Mouse (Mus musculus) embryonic facial prominence, embryonic 10.5 days (tissue): ENCODE results near the gene Zbtb43. TPM values are rescaled to one million over a fixed set of nuclear protein-coding genes. Genes with fewer than 3 reads are reported as not detected.

Source experiments
- DNase-seq: peaks from one replicate; pipeline ENCODE4 v3.0.0-alpha.2; 2017; ENCODE audit warnings: low spot score
- H3K27ac ChIP-seq: fragments of 300-500 bp; sonication (generic); replicated peaks from 2 replicates; pipeline ENCODE4 v1.5.1; 2016; ENCODE audit warnings: mild to moderate bottlenecking
- H3K27me3 ChIP-seq: fragments of 300-500 bp; sonication (generic); replicated peaks from 2 replicates; pipeline ENCODE4 v1.6.1; 2016; ENCODE audit warnings: low read depth, mild to moderate bottlenecking; ENCODE audit not compliant: poor library complexity, severe bottlenecking
- H3K36me3 ChIP-seq: fragments of 300-500 bp; sonication (generic); replicated peaks from 2 replicates; pipeline ENCODE4 v1.6.1; 2016; ENCODE audit warnings: mild to moderate bottlenecking, moderate library complexity
- H3K4me1 ChIP-seq: fragments of 300-500 bp; sonication (generic); 2 replicates; pipeline ENCODE4 v1.6.1; 2016
- H3K4me3 ChIP-seq: fragments of 300-500 bp; sonication (generic); 2 replicates; pipeline ENCODE4 v1.5.1; 2016; ENCODE audit warnings: mild to moderate bottlenecking, moderate library complexity
- H3K9me3 ChIP-seq: fragments of 300-500 bp; sonication (generic); 2 replicates; pipeline ENCODE4 v1.6.1; 2016; ENCODE audit warnings: mild to moderate bottlenecking
- WGBS: fragments of 180-500 bp; shearing (Covaris S2); methylation state at CpG from one replicate; pipeline ENCODE4 v1.1.7; 2016; 5-methylcytosine and 5-hydroxymethylcytosine counted together
- polyA plus RNA-seq: library from polyadenylated mRNA; unstranded; fragments of >200 nt; fragmentation: Nextera tagmentation; extraction: Ambion mirVana; gene quantifications from 2 replicates; pipeline ENCODE4 v1.2.1, GENCODE M21; 2016

Zbtb43 gene
- polyA plus RNA-seq, 1 experiment from 2014 or later = 20.8 TPM

DNA sequence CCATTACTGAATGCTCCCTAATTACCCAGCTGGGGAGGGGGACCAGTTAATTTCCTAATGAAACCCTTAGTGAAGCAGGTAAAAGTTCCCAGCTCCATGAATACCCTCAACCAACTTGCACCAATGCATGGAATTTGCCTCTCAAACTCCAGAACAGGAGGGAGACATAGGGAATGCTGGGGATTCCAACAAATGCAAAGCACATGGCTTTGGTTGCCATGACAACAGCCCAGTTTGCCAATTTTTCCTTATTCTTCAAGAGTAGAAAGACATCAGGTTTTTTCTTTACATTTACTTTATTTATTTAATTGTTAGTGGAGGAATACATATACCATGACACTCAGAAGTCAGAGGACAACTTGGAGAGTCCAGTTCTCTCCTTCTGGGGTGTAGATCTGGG lies 7.6 kb upstream of the Zbtb43 start:
- no peaks in the 10 kb centered on the region for H3K36me3 ChIP-seq
- no peak overlapping the region for H3K27ac ChIP-seq
- no peak overlapping the region for H3K4me3 ChIP-seq
- H3K9me3 ChIP-seq = no peaks in the 10 kb centered on the region
- H3K27me3 ChIP-seq = no peaks in the 10 kb centered on the region
- H3K4me1 ChIP-seq = peaks cover 6% of the 10 kb centered on the region; the same call in 1 of the 2 replicates
- peak; percentile 40 for DNase-seq

DNA sequence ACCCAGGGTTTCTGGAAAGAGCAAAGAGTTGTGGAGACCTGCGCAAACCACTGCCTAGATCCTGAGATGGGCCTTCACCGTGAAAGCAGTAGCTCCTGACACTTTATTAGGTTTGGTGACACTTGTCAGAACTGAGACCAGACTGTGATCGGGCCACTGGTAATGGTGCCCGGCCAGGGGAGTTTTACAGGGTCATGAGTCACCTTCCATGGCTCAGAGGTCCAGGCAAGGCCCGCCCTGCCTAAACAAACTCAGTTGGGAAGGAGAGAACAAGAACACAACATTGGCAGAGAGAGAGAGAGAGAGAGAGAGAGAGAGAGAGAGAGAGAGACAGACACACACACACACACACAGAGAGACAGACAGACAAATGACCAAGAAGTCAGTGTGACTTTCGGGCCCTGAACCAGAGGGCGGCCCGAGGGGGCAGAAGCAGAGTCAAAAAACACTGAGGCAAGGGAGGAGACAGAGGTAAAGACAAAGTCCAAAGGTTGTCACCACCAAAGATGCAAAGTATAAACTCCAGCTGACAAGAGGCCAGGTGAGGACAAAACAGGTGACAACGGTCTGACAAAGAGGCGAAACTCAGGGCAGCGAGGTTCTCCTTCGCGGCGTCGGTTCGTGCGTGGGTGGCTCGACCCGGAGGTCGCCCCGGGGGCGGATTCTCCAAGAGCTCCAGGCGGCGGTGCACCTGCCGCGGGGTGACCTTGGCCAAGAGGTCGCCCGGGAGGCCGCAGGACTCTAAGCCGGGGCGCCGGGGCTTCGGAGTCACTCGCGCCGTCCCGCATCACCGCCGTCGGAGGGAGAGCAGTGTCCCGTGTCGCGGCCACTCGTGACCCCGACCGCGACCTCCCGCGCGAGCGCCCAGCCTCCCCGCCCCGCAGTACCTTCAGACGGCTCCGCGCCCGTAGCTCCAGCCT lies 553 bp downstream of the Zbtb43 start:
- no peak for DNase-seq
- peak overlapping the region; percentile 99 for H3K4me3 ChIP-seq
- H3K27me3 ChIP-seq = no peaks in the 10 kb centered on the region
- H3K36me3 ChIP-seq = peaks cover 24% of the 10 kb centered on the region
- peaks cover 23% of the 10 kb centered on the region for H3K4me1 ChIP-seq
- WGBS = 6% methylated on average over 57 of the region's 57 CpGs
- no peaks in the 10 kb centered on the region for H3K9me3 ChIP-seq
- peak overlapping the region; percentile 92 for H3K27ac ChIP-seq

DNA sequence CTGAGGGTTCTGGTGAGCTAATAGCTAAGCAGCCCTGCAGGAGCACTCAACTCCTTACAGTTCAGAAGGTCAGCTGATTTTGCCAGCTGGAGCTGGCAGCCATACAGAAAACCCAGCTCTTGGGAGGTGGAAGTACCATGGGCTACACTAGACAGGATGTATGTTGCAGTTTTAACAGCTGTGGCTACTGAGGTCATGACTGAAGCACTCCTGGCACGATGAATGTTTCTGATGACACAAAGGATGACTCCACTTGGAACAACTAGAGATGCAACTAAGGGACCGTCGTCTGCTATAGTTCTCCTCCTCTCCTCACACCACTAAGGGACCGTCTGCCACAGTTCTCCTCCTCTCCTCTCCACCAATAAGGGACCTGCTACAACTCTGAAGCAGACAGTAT lies 2.4 kb downstream of the Zbtb43 start:
- Histone ChIP-seq H3K9me3 (no peaks in the 10 kb centered on the region), H3K27me3 (no peaks in the 10 kb centered on the region), H3K36me3 (peaks cover 42% of the 10 kb centered on the region), H3K4me3 (no peak overlapping the region), H3K4me1 (peaks cover 23% of the 10 kb centered on the region), H3K27ac (no peak overlapping the region)
- 74% methylated on average over 4 of the region's 4 CpGs for WGBS
- DNase-seq = no peak

DNA sequence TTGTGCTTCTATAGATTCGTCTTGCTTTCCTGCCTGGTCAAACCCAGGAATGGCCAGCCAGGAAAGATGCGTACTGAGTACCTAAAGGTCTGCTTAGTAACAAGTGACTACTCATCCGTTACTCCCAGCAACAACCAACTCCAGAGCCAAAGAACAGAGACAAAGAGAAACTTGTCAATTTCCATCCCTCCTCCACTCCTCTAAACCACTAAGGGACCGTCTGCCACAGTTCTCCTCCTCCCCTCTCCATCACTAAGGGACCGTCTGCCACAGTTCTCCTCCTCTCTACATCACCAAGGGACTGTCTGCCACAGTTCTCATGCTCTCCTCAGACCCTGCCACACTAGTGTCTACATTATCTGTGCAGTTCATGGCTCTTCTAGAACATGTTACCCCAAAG lies 3.1 kb downstream of the Zbtb43 start:
- Histone ChIP-seq H3K4me1 (peaks cover 23% of the 10 kb centered on the region), H3K27me3 (no peaks in the 10 kb centered on the region), H3K36me3 (peaks cover 50% of the 10 kb centered on the region), H3K9me3 (no peaks in the 10 kb centered on the region), H3K4me3 (no peak overlapping the region), H3K27ac (no peak overlapping the region)
- 63% methylated on average over 5 of the region's 5 CpGs for WGBS
- DNase-seq = no peak

DNA sequence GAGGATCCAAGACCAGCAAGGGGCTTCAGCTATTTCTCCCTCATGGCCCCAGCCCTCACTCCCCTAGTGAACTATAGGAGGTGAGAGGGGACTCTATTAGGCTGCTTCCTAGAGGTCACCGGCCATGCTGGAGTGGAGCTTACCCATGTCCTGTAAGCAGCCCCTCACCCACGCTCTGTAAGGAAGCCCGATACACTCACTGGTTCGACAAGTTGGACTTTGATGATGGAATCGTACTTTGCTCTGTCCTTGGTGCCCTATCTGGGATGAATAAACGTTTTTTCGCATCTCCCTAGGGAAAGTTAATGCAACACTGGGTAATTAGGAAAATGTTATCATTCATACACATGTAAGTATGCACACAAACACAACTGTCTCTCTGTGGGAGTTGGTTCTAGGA lies 6.3 kb downstream of the Zbtb43 start:
- WGBS = 89% methylated on average over 7 of the region's 7 CpGs
- DNase-seq = no peak
- Histone ChIP-seq H3K27ac (no peak overlapping the region), H3K4me3 (no peak overlapping the region), H3K36me3 (peaks cover 79% of the 10 kb centered on the region), H3K4me1 (peaks cover 15% of the 10 kb centered on the region), H3K9me3 (no peaks in the 10 kb centered on the region), H3K27me3 (no peaks in the 10 kb centered on the region)

DNA sequence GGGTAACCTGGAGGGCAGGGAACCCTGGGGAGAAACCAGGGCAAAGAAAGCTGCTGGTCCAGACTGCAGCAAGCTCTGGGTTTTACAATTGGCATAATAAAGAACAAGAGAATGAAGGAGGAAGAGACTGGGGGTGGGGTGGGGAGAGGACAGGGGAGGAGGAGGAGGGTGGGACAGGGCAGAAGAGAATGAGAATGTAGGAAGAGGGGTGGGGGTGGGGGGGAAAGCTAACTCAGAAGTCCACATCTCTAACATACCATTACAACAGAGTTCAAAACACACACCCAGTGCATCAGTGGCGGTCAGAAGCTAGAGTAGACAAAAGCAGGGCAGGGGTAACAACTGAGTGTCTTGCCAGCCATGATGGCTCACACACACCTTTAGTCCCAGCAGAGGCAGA lies 7.3 kb downstream of the Zbtb43 start:
- H3K27ac ChIP-seq = no peak overlapping the region
- WGBS = 91% methylated on average over 1 of the region's 1 CpGs
- peaks cover 83% of the 10 kb centered on the region for H3K36me3 ChIP-seq
- no peak for DNase-seq
- H3K27me3 ChIP-seq = no peaks in the 10 kb centered on the region
- H3K9me3 ChIP-seq = no peaks in the 10 kb centered on the region
- H3K4me3 ChIP-seq = no peak overlapping the region
- H3K4me1 ChIP-seq = peaks cover 11% of the 10 kb centered on the region

DNA sequence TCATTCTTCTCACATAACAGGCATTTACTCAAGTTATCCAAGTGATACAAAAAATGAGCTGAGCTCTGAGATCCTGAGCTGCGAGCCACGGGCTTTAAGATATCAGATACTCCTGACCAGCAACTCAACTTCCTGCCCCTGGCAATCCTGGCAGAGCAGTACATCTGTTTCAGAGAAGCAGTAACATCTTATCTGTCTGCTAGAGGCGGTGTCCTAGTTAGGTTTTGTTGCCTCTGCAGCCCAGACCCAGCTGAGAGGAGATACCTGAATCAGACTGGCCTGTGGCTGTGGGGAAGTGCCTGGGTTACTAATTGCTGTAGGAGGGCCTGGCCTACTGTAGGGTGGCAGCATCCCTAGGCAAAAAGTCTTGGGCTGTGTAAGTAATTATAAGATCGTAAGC lies 8.7 kb downstream of the Zbtb43 start:
- H3K9me3 ChIP-seq = no peaks in the 10 kb centered on the region
- 86% methylated on average over 4 of the region's 4 CpGs for WGBS
- DNase-seq = no peak
- H3K27me3 ChIP-seq = no peaks in the 10 kb centered on the region
- H3K27ac ChIP-seq = no peak overlapping the region
- no peaks in the 10 kb centered on the region for H3K4me1 ChIP-seq
- peaks cover 90% of the 10 kb centered on the region for H3K36me3 ChIP-seq
- no peak overlapping the region for H3K4me3 ChIP-seq

DNA sequence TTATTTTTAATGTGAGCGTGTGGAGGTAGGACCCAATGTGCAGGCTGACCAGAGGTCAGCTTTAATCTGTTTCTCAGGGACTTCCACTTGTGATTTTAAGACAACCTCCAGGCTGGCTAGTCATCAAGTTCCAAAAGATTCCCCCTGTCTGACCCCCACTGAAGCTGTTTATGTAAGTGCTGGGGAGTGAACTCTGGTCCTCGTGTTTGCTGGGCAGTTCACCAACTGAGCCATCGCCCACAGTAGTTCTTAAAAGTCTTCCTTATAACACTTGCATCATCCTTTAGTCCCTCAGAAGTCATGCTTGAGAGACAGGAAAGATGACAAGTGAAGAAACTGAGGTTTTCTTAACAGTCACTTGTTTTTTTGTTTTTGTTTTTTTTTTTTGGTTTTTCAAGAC lies 11.7 kb downstream of the Zbtb43 start:
- H3K36me3 ChIP-seq = peaks cover 91% of the 10 kb centered on the region
- 83% methylated on average over 3 of the region's 3 CpGs for WGBS

DNA sequence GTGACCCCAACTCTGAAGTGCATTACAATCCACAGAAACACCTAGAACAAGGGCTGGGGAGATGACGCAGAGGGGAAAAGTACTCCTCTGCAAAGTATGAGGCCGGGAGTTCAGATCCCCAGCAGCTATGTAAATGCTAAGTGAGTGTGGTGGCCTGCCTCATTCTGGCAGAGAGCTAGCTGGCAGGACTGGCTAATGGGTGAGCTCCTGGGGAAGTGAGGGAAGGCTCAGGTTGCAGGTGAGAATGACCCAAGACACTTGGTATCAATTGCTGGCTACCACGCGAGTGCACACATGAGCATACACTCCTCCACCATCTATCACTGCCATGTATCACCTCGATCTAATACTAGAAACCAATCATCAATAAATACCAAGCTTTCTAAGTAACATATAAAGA lies 12.1 kb downstream of the Zbtb43 start:
- no peaks in the 10 kb centered on the region; the same call in 1 of the 2 replicates for H3K4me1 ChIP-seq
- H3K36me3 ChIP-seq = peaks cover 91% of the 10 kb centered on the region
- no peaks in the 10 kb centered on the region for H3K27me3 ChIP-seq
- 93% methylated on average over 5 of the region's 5 CpGs for WGBS
- H3K9me3 ChIP-seq = no peaks in the 10 kb centered on the region
- DNase-seq = no peak
- no peak overlapping the region for H3K4me3 ChIP-seq
- no peak overlapping the region for H3K27ac ChIP-seq

More for the DNA sequence above, 11.7 kb downstream of the Zbtb43 start:
- H3K9me3 ChIP-seq = no peaks in the 10 kb centered on the region
- H3K4me1 ChIP-seq = no peaks in the 10 kb centered on the region; the same call in 1 of the 2 replicates
- H3K27ac ChIP-seq = no peak overlapping the region
- no peak overlapping the region for H3K4me3 ChIP-seq
- no peaks in the 10 kb centered on the region for H3K27me3 ChIP-seq
- DNase-seq = no peak

DNA sequence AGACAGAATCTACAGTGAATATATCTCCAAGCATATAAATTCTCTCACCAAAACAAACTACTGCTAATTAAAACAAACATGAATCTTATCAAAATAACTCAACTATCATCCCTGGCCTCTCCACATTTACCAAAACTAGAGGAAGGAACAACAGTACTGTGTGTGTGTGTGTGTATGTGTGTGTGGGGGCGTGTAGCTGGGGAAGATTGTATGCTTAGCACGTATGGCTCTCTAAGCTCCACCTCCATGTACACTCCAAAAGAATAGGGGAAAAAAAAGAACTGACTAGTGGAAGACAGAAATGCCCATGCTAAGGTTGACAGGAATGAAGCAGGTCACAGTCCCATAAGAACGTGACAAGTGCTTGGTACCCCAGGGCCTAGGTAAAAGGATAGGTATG lies 13.0 kb downstream of the Zbtb43 start:
- Histone ChIP-seq H3K36me3 (peaks cover 91% of the 10 kb centered on the region), H3K4me3 (no peak overlapping the region), H3K4me1 (no peaks in the 10 kb centered on the region; the same call in 1 of the 2 replicates), H3K27ac (no peak overlapping the region), H3K9me3 (no peaks in the 10 kb centered on the region), H3K27me3 (no peaks in the 10 kb centered on the region)
- 88% methylated on average over 3 of the region's 3 CpGs for WGBS
- DNase-seq = no peak

DNA sequence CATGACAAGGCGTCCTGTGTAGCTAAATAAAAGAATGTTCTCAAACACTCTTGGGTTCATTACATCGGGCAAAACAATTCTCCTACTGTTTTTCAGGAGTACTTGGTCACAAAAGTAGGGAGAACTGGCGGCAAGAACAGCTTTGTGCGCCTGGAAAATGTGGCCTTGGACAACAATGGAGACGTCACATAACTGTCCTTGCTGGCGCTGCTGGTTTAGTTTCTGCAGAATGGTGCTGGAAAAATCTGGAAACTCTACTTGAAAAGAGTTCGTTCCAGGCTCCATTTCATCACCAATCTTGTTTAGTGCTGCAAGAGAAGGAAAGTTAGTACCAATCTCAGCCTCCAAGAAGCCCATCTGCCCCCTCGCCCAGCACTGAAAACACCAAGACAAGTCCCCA lies 13.5 kb downstream of the Zbtb43 start:
- no peaks in the 10 kb centered on the region for H3K9me3 ChIP-seq
- no peak for DNase-seq
- H3K4me3 ChIP-seq = no peak overlapping the region
- peaks cover 91% of the 10 kb centered on the region for H3K36me3 ChIP-seq
- no peaks in the 10 kb centered on the region; the same call in 1 of the 2 replicates for H3K4me1 ChIP-seq
- WGBS = 88% methylated on average over 8 of the region's 8 CpGs
- no peaks in the 10 kb centered on the region for H3K27me3 ChIP-seq
- no peak overlapping the region for H3K27ac ChIP-seq

DNA sequence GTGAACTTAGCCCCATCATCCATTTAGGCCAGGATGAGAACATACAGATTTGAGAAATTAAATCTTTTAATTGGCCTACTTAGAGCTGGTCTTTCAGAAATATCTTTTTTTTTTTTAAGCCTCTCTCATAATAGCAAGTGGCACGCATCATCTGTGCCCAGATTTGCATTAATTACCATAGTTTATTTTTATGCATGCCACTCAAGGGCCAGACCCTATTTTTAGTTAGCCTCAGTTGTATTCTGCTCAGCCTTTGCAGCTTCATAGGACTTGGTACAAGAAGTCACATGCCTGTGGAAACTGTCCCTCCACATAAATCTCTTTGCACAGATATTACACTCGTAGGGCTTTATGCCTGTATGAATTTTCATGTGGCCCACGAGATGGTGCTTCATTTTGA lies 14.9 kb downstream of the Zbtb43 start:
- Histone ChIP-seq H3K4me3 (no peak overlapping the region), H3K36me3 (peaks cover 93% of the 10 kb centered on the region)
- 89% methylated on average over 3 of the region's 3 CpGs for WGBS

DNA sequence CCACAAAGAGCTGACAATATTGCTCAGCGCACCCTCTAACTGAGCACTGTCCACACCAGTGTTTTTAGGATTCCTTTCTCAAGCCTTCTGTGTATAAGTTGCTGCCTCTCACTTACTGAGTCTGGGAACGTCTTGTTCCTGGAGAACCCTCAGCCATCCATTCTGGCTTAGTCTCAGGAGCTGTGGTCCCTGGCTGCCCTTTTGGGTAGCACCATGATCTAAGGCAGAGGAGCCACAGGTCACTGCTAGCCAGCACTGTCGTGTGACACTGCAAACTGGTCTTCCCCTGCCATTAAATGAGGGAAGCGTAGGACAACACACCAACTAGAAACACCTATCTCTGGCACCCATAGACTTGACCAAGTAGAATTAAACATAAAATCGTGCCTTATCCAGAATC lies 15.6 kb downstream of the Zbtb43 start:
- Histone ChIP-seq H3K9me3 (no peaks in the 10 kb centered on the region), H3K36me3 (peaks cover 89% of the 10 kb centered on the region), H3K4me1 (no peaks in the 10 kb centered on the region; the same call in 1 of the 2 replicates), H3K27ac (no peak overlapping the region), H3K4me3 (no peak overlapping the region), H3K27me3 (no peaks in the 10 kb centered on the region)
- 91% methylated on average over 5 of the region's 5 CpGs for WGBS
- no peak for DNase-seq

More for the DNA sequence above, 14.9 kb downstream of the Zbtb43 start:
- Histone ChIP-seq H3K27ac (no peak overlapping the region), H3K4me1 (no peaks in the 10 kb centered on the region; the same call in 1 of the 2 replicates), H3K9me3 (no peaks in the 10 kb centered on the region), H3K27me3 (no peaks in the 10 kb centered on the region)
- DNase-seq = no peak
